Mouse (Mus musculus) lung, embryonic 16.5 days (tissue): ENCODE results near the gene Lrp1. TPM values are rescaled to one million over a fixed set of nuclear protein-coding genes. Genes with fewer than 3 reads are reported as not detected.

ENCODE experiments used
- ATAC-seq: fragments of 200-750 bp; cut with Nextera tagmentation; 2 replicates; pipeline ENCODE4 v1.8.0; 2017; ENCODE audit warnings: low read depth, mild to moderate bottlenecking, moderate library complexity
- H3K27ac ChIP-seq: fragments of 300-500 bp; sonication (generic); 2 replicates; pipeline ENCODE4 v1.5.1; 2014; ENCODE audit warnings: mild to moderate bottlenecking, control low read depth, low read length
- H3K27me3 ChIP-seq: fragments of 300-500 bp; sonication (generic); 2 replicates; pipeline ENCODE4 v1.6.1; 2014; ENCODE audit warnings: low read depth, low read length, mixed read lengths; ENCODE audit not compliant: control insufficient read depth, insufficient read depth
- H3K36me3 ChIP-seq: fragments of 300-500 bp; sonication (generic); 2 replicates; pipeline ENCODE4 v1.6.1; 2014; ENCODE audit warnings: low read length; ENCODE audit not compliant: control insufficient read depth, insufficient read depth
- H3K4me1 ChIP-seq: fragments of 300-500 bp; sonication (generic); replicated peaks from 2 replicates; pipeline ENCODE4 v1.6.1; 2014; ENCODE audit warnings: low read length, mixed read lengths; ENCODE audit not compliant: control insufficient read depth, insufficient read depth
- H3K4me2 ChIP-seq: fragments of 300-500 bp; sonication (generic); 2 replicates; pipeline ENCODE4 v1.6.1; 2014; ENCODE audit warnings: low read depth, low read length, control low read depth
- H3K4me3 ChIP-seq: fragments of 300-500 bp; sonication (generic); 2 replicates; pipeline ENCODE4 v1.5.1; 2014; ENCODE audit warnings: mild to moderate bottlenecking, low read length, control low read depth
- H3K9ac ChIP-seq: fragments of 300-500 bp; sonication (generic); 2 replicates; pipeline ENCODE4 v1.6.1; 2014; ENCODE audit warnings: low read length, control low read depth
- H3K9me3 ChIP-seq: fragments of 300-500 bp; sonication (generic); 2 replicates; pipeline ENCODE4 v1.6.1; 2016; ENCODE audit warnings: low read length; ENCODE audit not compliant: control insufficient read depth
- WGBS: fragments of 180-500 bp; shearing (Covaris S2); extraction: QIAGEN DNeasy Blood & Tissue Kit; methylation state at CpG from one replicate; pipeline ENCODE4 v1.1.7; 2014; 5-methylcytosine and 5-hydroxymethylcytosine counted together
- polyA plus RNA-seq: library from polyadenylated mRNA; unstranded; fragments of >200 nt; fragmentation: Nextera tagmentation; extraction: Ambion mirVana; gene quantifications from 2 replicates; pipeline ENCODE4 v1.2.1, GENCODE M21; 2015

The Lrp1 gene
- polyA plus RNA-seq, 1 experiment from 2014 or later, result 78.9 TPM

- Histone ChIP-seq H3K4me1 (peaks cover 33% of the 10 kb centered on the region), H3K27me3 (no peaks in the 10 kb centered on the region), H3K9ac (no peak overlapping the region), H3K9me3 (no peaks in the 10 kb centered on the region), H3K4me3 (no peak overlapping the region), H3K4me2 (no peak overlapping the region), H3K27ac (no peak overlapping the region), H3K36me3 (peaks cover 22% of the 10 kb centered on the region)
- no peak for ATAC-seq
- WGBS, result 92% methylated on average over 12 of the region's 12 CpGs
Measured at GRCm38 (mm10) chr10:127590256-127590655, 30.7 kb downstream of the Lrp1 start.

GRCm38 (mm10) chr10:127587776-127588175 is 33.2 kb downstream of the Lrp1 start:
- Histone ChIP-seq H3K9ac (no peak overlapping the region), H3K27ac (no peak overlapping the region), H3K27me3 (no peaks in the 10 kb centered on the region), H3K9me3 (no peaks in the 10 kb centered on the region), H3K4me3 (no peak overlapping the region), H3K36me3 (peaks cover 23% of the 10 kb centered on the region), H3K4me1 (peaks cover 16% of the 10 kb centered on the region), H3K4me2 (no peak overlapping the region)
- ATAC-seq, result no peak
- WGBS, result 77% methylated on average over 8 of the region's 8 CpGs

- Histone ChIP-seq H3K4me1 (peaks cover 5% of the 10 kb centered on the region; the same call in 1 of the 2 replicates), H3K9ac (no peak overlapping the region), H3K27me3 (no peaks in the 10 kb centered on the region), H3K36me3 (peaks cover 27% of the 10 kb centered on the region), H3K27ac (no peak overlapping the region), H3K4me2 (no peak overlapping the region), H3K9me3 (no peaks in the 10 kb centered on the region), H3K4me3 (no peak overlapping the region)
- no peak for ATAC-seq
- 47% methylated on average over 4 of the region's 4 CpGs for WGBS
Measured at GRCm38 (mm10) chr10:127586209-127586608, 34.7 kb downstream of the Lrp1 start.

- no peak overlapping the region for H3K9ac ChIP-seq
- no peak overlapping the region for H3K4me3 ChIP-seq
- WGBS, result 91% methylated on average over 2 of the region's 2 CpGs
Measured at GRCm38 (mm10) chr10:127585598-127585997, 35.4 kb downstream of the Lrp1 start.

GRCm38 (mm10) chr10:127583649-127584048 is 37.3 kb downstream of the Lrp1 start:
- Histone ChIP-seq H3K27ac (no peak overlapping the region), H3K27me3 (no peaks in the 10 kb centered on the region), H3K4me1 (no peaks in the 10 kb centered on the region), H3K4me3 (no peak overlapping the region), H3K4me2 (no peak overlapping the region), H3K9ac (no peak overlapping the region), H3K36me3 (peaks cover 15% of the 10 kb centered on the region), H3K9me3 (no peaks in the 10 kb centered on the region)
- WGBS, result 66% methylated on average over 8 of the region's 8 CpGs
- 0 out of 2 replicates have a peak, but pooled peaks have one; percentile 11 for ATAC-seq

More at GRCm38 (mm10) chr10:127585598-127585997, 35.4 kb downstream of the Lrp1 start:
- no peak overlapping the region for H3K27ac ChIP-seq
- ATAC-seq, result no peak
- no peaks in the 10 kb centered on the region for H3K9me3 ChIP-seq
- H3K4me1 ChIP-seq, result no peaks in the 10 kb centered on the region
- H3K4me2 ChIP-seq, result no peak overlapping the region
- H3K27me3 ChIP-seq, result no peaks in the 10 kb centered on the region
- H3K36me3 ChIP-seq, result peaks cover 27% of the 10 kb centered on the region

- Histone ChIP-seq H3K9me3 (no peaks in the 10 kb centered on the region), H3K4me3 (no peak overlapping the region), H3K27ac (no peak overlapping the region), H3K4me2 (no peak overlapping the region), H3K36me3 (peaks cover 20% of the 10 kb centered on the region), H3K9ac (no peak overlapping the region), H3K27me3 (no peaks in the 10 kb centered on the region), H3K4me1 (no peaks in the 10 kb centered on the region)
- ATAC-seq, result no peak
- 84% methylated on average over 9 of the region's 9 CpGs for WGBS
Measured at GRCm38 (mm10) chr10:127581291-127581690, 39.7 kb downstream of the Lrp1 start.

- H3K4me3 ChIP-seq, result no peak overlapping the region
- H3K4me1 ChIP-seq, result no peaks in the 10 kb centered on the region; the same call in 1 of the 2 replicates
- 82% methylated on average over 15 of the region's 15 CpGs for WGBS
- peaks cover 22% of the 10 kb centered on the region for H3K36me3 ChIP-seq
- no peaks in the 10 kb centered on the region for H3K27me3 ChIP-seq
- no peak overlapping the region for H3K9ac ChIP-seq
- H3K4me2 ChIP-seq, result no peak overlapping the region
- no peak for ATAC-seq
- no peaks in the 10 kb centered on the region for H3K9me3 ChIP-seq
- H3K27ac ChIP-seq, result no peak overlapping the region
Measured at GRCm38 (mm10) chr10:127577982-127578381, 43.0 kb downstream of the Lrp1 start.

- H3K27me3 ChIP-seq, result no peaks in the 10 kb centered on the region
- H3K9ac ChIP-seq, result no peak overlapping the region
- no peak overlapping the region for H3K4me3 ChIP-seq
- H3K9me3 ChIP-seq, result no peaks in the 10 kb centered on the region
- 70% methylated on average over 9 of the region's 9 CpGs for WGBS
- H3K27ac ChIP-seq, result no peak overlapping the region
- no peak for ATAC-seq
- H3K36me3 ChIP-seq, result peaks cover 28% of the 10 kb centered on the region
- no peaks in the 10 kb centered on the region; the same call in 1 of the 2 replicates for H3K4me1 ChIP-seq
- no peak overlapping the region for H3K4me2 ChIP-seq
Measured at GRCm38 (mm10) chr10:127577156-127577555, 43.8 kb downstream of the Lrp1 start.

GRCm38 (mm10) chr10:127576381-127576961 is 44.5 kb downstream of the Lrp1 start:
- Histone ChIP-seq H3K36me3 (peaks cover 25% of the 10 kb centered on the region), H3K27ac (no peak overlapping the region; the same call in 1 of the 2 replicates), H3K4me1 (no peaks in the 10 kb centered on the region; the same call in 1 of the 2 replicates), H3K4me2 (no peak overlapping the region), H3K27me3 (no peaks in the 10 kb centered on the region), H3K9me3 (no peaks in the 10 kb centered on the region), H3K4me3 (no peak overlapping the region), H3K9ac (no peak overlapping the region)
- WGBS, result 52% methylated on average over 18 of the region's 18 CpGs
- ATAC-seq, result peak; percentile 30
